Mouse (Mus musculus): ENCODE data around the gene Ttc17. TPM values are rescaled to one million over a fixed set of nuclear protein-coding genes. Genes with fewer than 3 reads are reported as not detected.

Gene Ttc17
- polyA plus RNA-seq (2016; fragmentation: Nextera tagmentation; extraction: Ambion mirVana), result 12.9 and 14.1 TPM in 2 replicates

GRCm38 (mm10) chr2:94406083-94406957 lies at the start of gene Ttc17:
Gene Ttc17, minus strand, starts transcription at chr2:94406689.
- Histone ChIP-seq H3K4me1 (peaks cover 20% of the 10 kb centered on the region), H3K27ac (peak within 1 kb of the TSS; percentile 97), H3K27me3 (ENCODE audit: insufficient read depth, poor library complexity, severe bottlenecking) (no peaks in the 10 kb centered on the region), H3K9me3 (no peaks in the 10 kb centered on the region), H3K4me3 (peak within 1 kb of the TSS; percentile 94), H3K36me3 (peaks cover 18% of the 10 kb centered on the region)
- peak; percentile 97 for DNase-seq (ENCODE audit: low spot score)
- WGBS, result under 1% methylated on average over 76 of the region's 77 CpGs

GRCm38 (mm10) chr2:94449643-94450042 lies 43.2 kb upstream of the Ttc17 start:
- WGBS, result 83% methylated on average over 8 of the region's 8 CpGs
- DNase-seq (ENCODE audit: low spot score), result peak; percentile 43
- Histone ChIP-seq H3K27me3 (ENCODE audit: insufficient read depth, poor library complexity, severe bottlenecking) (no peaks in the 10 kb centered on the region), H3K4me3 (no peak overlapping the region), H3K27ac (no peak overlapping the region), H3K9me3 (no peaks in the 10 kb centered on the region), H3K36me3 (no peaks in the 10 kb centered on the region), H3K4me1 (no peaks in the 10 kb centered on the region)

DNA sequence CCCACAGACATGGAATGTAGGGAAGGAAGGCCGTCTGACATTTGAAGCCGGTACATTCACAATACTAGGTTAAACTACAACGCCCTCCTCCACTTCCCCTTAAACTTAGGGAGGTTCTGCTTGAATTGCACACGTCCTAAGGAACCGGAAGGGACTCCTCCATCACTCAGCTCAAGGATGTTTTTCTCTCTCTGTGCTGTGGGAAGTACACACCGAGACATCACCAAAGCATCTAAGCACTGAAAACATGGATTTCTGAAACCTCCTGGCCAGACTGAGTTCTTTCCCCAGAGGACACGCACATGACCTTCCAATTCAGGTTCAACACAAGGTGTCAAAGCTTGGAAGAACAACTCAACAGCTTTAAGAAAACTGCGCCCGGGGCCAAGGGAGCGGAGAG lies 30.5 kb upstream of the Ttc17 start:
- 0% methylated on average over 10 of the region's 10 CpGs for WGBS
- Histone ChIP-seq H3K4me3 (peak overlapping the region; percentile 91), H3K27ac (peak overlapping the region; percentile 92), H3K9me3 (no peaks in the 10 kb centered on the region), H3K36me3 (no peaks in the 10 kb centered on the region), H3K27me3 (ENCODE audit: insufficient read depth, poor library complexity, severe bottlenecking) (no peaks in the 10 kb centered on the region), H3K4me1 (peaks cover 25% of the 10 kb centered on the region)
- no peak for DNase-seq (ENCODE audit: low spot score)

GRCm38 (mm10) chr2:94435481-94435880 lies 29.0 kb upstream of the Ttc17 start:
- DNase-seq (ENCODE audit: low spot score), result no peak
- Histone ChIP-seq H3K4me1 (peaks cover 35% of the 10 kb centered on the region), H3K27ac (no peak overlapping the region), H3K9me3 (no peaks in the 10 kb centered on the region), H3K36me3 (no peaks in the 10 kb centered on the region), H3K4me3 (no peak overlapping the region), H3K27me3 (ENCODE audit: insufficient read depth, poor library complexity, severe bottlenecking) (no peaks in the 10 kb centered on the region)
- WGBS, result 83% methylated on average over 7 of the region's 7 CpGs

GRCm38 (mm10) chr2:94434833-94435232 lies 28.3 kb upstream of the Ttc17 start:
- H3K4me3 ChIP-seq, result no peak overlapping the region
- 56% methylated on average over 1 of the region's 1 CpGs for WGBS
- DNase-seq (ENCODE audit: low spot score), result no peak
- no peak overlapping the region for H3K27ac ChIP-seq
- no peaks in the 10 kb centered on the region for H3K36me3 ChIP-seq
- H3K9me3 ChIP-seq, result no peaks in the 10 kb centered on the region
- H3K27me3 ChIP-seq (ENCODE audit: insufficient read depth, poor library complexity, severe bottlenecking), result no peaks in the 10 kb centered on the region
- peaks cover 35% of the 10 kb centered on the region for H3K4me1 ChIP-seq

GRCm38 (mm10) chr2:94432214-94432613 lies 25.7 kb upstream of the Ttc17 start:
- Histone ChIP-seq H3K4me1 (peaks cover 35% of the 10 kb centered on the region), H3K27ac (no peak overlapping the region), H3K9me3 (no peaks in the 10 kb centered on the region), H3K4me3 (no peak overlapping the region), H3K36me3 (peaks cover 6% of the 10 kb centered on the region), H3K27me3 (ENCODE audit: insufficient read depth, poor library complexity, severe bottlenecking) (no peaks in the 10 kb centered on the region)
- peak; percentile 77 for DNase-seq (ENCODE audit: low spot score)
- 14% methylated on average over 2 of the region's 2 CpGs for WGBS

DNA sequence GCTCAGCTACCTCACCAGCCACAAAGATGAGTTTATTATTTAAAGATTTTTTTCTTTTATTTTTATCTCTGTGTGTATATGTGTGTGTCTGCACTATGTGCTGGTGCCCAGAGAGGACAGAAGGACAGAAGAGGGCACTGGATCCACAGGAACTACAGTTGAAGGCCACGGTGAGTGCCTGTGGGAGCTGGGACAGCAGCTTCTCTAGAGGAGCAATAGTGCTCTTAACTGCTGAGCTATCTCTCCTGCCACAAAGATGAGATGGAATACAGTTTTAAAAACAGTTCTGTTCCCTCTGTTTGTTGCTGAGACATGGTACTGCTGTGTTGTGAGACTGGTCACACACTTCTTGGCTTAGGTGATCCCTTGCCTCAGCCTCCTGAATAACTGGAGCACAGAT lies 22.0 kb upstream of the Ttc17 start:
- WGBS, result 92% methylated on average over 1 of the region's 1 CpGs
- Histone ChIP-seq H3K36me3 (peaks cover 37% of the 10 kb centered on the region), H3K27me3 (ENCODE audit: insufficient read depth, poor library complexity, severe bottlenecking) (no peaks in the 10 kb centered on the region), H3K4me3 (no peak overlapping the region), H3K9me3 (no peaks in the 10 kb centered on the region), H3K27ac (no peak overlapping the region), H3K4me1 (peaks cover 21% of the 10 kb centered on the region)
- DNase-seq (ENCODE audit: low spot score), result no peak

GRCm38 (mm10) chr2:94407441-94407840 lies 952 bp upstream of the Ttc17 start:
- peak overlapping the region; percentile 97; the same call in 1 of the 2 replicates for H3K27ac ChIP-seq
- H3K27me3 ChIP-seq (ENCODE audit: insufficient read depth, poor library complexity, severe bottlenecking), result no peaks in the 10 kb centered on the region

DNA sequence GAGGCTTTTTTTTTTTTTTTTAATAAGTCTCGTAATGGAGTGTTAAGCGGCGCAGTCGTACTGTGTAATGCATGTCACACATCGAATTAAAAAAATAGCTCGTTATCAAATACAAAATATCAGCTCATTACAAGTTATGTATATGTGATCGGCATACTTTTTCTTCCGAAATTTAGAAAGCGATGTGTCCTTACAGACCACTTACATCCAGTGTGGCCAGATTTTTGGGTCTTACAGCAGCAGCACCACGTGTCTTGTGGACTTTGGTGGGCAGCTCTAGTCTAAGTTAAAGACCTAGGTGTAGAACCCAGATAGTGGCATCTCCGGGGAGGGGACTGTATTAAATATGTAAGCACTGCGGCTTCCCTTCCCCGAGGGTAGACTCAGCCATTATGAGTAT lies 532 bp upstream of the Ttc17 start:
- Histone ChIP-seq H3K9me3 (no peaks in the 10 kb centered on the region), H3K27me3 (ENCODE audit: insufficient read depth, poor library complexity, severe bottlenecking) (no peaks in the 10 kb centered on the region), H3K4me3 (peak overlapping the region; percentile 94), H3K36me3 (peaks cover 25% of the 10 kb centered on the region), H3K4me1 (peaks cover 20% of the 10 kb centered on the region), H3K27ac (peak overlapping the region; percentile 97)
- DNase-seq (ENCODE audit: low spot score), result no peak
- 3% methylated on average over 13 of the region's 13 CpGs for WGBS

More at GRCm38 (mm10) chr2:94407441-94407840, 952 bp upstream of the Ttc17 start:
- Histone ChIP-seq H3K9me3 (no peaks in the 10 kb centered on the region), H3K4me1 (peaks cover 20% of the 10 kb centered on the region), H3K36me3 (peaks cover 29% of the 10 kb centered on the region), H3K4me3 (peak overlapping the region; percentile 94)
- 36% methylated on average over 3 of the region's 3 CpGs for WGBS
- DNase-seq (ENCODE audit: low spot score), result no peak

- Histone ChIP-seq H3K4me1 (peaks cover 20% of the 10 kb centered on the region), H3K27ac (peak overlapping the region; percentile 97), H3K4me3 (peak overlapping the region; percentile 94), H3K9me3 (no peaks in the 10 kb centered on the region), H3K36me3 (0 out of 2 replicates have a peak, but pooled peaks cover 11% of the 10 kb centered on the region), H3K27me3 (ENCODE audit: insufficient read depth, poor library complexity, severe bottlenecking) (no peaks in the 10 kb centered on the region)
- 17% methylated on average over 21 of the region's 21 CpGs for WGBS
- no peak for DNase-seq (ENCODE audit: low spot score)
Measured at GRCm38 (mm10) chr2:94405397-94406082, 949 bp downstream of the Ttc17 start.

GRCm38 (mm10) chr2:94404512-94405240 lies 1.8 kb downstream of the Ttc17 start:
- DNase-seq (ENCODE audit: low spot score), result no peak
- H3K36me3 ChIP-seq, result 0 out of 2 replicates have a peak, but pooled peaks cover 6% of the 10 kb centered on the region
- 75% methylated on average over 10 of the region's 10 CpGs for WGBS
- no peak overlapping the region; the same call in 1 of the 2 replicates for H3K4me3 ChIP-seq
- H3K4me1 ChIP-seq, result peaks cover 20% of the 10 kb centered on the region
- no peaks in the 10 kb centered on the region for H3K9me3 ChIP-seq
- H3K27me3 ChIP-seq (ENCODE audit: insufficient read depth, poor library complexity, severe bottlenecking), result no peaks in the 10 kb centered on the region
- no peak overlapping the region for H3K27ac ChIP-seq

DNA sequence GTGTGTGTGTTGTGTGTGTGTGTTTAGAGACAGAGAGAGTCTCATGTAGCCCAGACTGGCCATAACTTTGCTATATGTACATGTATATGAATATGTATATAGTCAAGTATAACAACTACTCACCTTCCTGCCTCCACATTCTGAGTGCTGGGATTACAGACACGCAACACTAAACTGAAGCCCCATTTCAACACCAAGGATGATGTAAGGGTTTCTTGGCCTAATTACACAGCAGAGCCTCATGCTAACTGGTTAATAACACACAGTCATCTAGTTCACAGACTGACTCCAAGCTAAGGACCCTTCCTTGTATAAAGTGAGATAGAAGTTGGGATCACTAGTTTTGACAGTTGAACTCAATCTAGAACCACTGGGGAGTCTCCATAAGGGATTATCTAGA lies 3.9 kb downstream of the Ttc17 start:
- Histone ChIP-seq H3K4me1 (peaks cover 21% of the 10 kb centered on the region), H3K27me3 (ENCODE audit: insufficient read depth, poor library complexity, severe bottlenecking) (no peaks in the 10 kb centered on the region), H3K9me3 (no peaks in the 10 kb centered on the region), H3K4me3 (no peak overlapping the region), H3K27ac (no peak overlapping the region), H3K36me3 (0 out of 2 replicates have a peak, but pooled peaks cover 6% of the 10 kb centered on the region)
- 91% methylated on average over 1 of the region's 1 CpGs for WGBS
- no peak for DNase-seq (ENCODE audit: low spot score)
